Mouse (Mus musculus) stomach, embryonic 14.5 days (tissue): ENCODE results near the gene Pdzrn3. TPM values are rescaled to one million over a fixed set of nuclear protein-coding genes. Genes with fewer than 3 reads are reported as not detected.

Experiments
- ATAC-seq: fragments of 200-750 bp; cut with Nextera tagmentation; 2 replicates; pipeline ENCODE4 v1.8.0; 2017; ENCODE audit warnings: low read depth, moderate TSS enrichment; ENCODE audit not compliant: insufficient number of reproducible peaks, insufficient read depth, low FRiP score
- H3K27ac ChIP-seq: fragments of 300-500 bp; sonication (generic); 2 replicates; pipeline ENCODE4 v1.5.1; 2014; ENCODE audit warnings: mild to moderate bottlenecking, low read length, moderate library complexity, mixed read lengths
- H3K27me3 ChIP-seq: fragments of 300-500 bp; sonication (generic); 2 replicates; pipeline ENCODE4 v1.6.1; 2014; ENCODE audit warnings: low read length, control low read depth, mixed read lengths; ENCODE audit not compliant: control insufficient read depth, insufficient read depth
- H3K36me3 ChIP-seq: fragments of 300-500 bp; sonication (generic); 2 replicates; pipeline ENCODE4 v1.6.1; 2014; ENCODE audit warnings: mild to moderate bottlenecking, control low read depth, low read length, moderate library complexity, mixed read lengths; ENCODE audit not compliant: control insufficient read depth, insufficient read depth
- H3K4me1 ChIP-seq: fragments of 300-500 bp; sonication (generic); 2 replicates; pipeline ENCODE4 v1.6.1; 2014; ENCODE audit warnings: low read length, control low read depth, mixed read lengths; ENCODE audit not compliant: control insufficient read depth, insufficient read depth
- H3K4me2 ChIP-seq: fragments of 300-500 bp; sonication (generic); replicated peaks from 2 replicates; pipeline ENCODE4 v1.6.1; 2014; ENCODE audit warnings: low read depth, low read length, control low read depth
- H3K4me3 ChIP-seq: fragments of 300-500 bp; sonication (generic); 2 replicates; pipeline ENCODE4 v1.5.1; 2014; ENCODE audit warnings: low read depth, low read length, control low read depth
- H3K9ac ChIP-seq: fragments of 300-500 bp; sonication (generic); replicated peaks from 2 replicates; pipeline ENCODE4 v1.6.1; 2014; ENCODE audit warnings: low read depth, mild to moderate bottlenecking, control low read depth, low read length, moderate library complexity, mixed read lengths
- H3K9me3 ChIP-seq: fragments of 300-500 bp; sonication (generic); 2 replicates; pipeline ENCODE4 v1.6.1; 2016; ENCODE audit warnings: low read depth, low read length, control low read depth; ENCODE audit not compliant: control insufficient read depth
- WGBS: fragments of 180-500 bp; shearing (Covaris S2); extraction: QIAGEN DNeasy Blood & Tissue Kit; methylation state at CpG from one replicate; pipeline ENCODE4 v1.1.7; 2014; 5-methylcytosine and 5-hydroxymethylcytosine counted together
- polyA plus RNA-seq: library from polyadenylated mRNA; unstranded; fragments of >200 nt; fragmentation: Nextera tagmentation; extraction: Ambion mirVana; gene quantifications from 2 replicates; pipeline ENCODE4 v1.2.1, GENCODE M21; 2014

Gene Pdzrn3
- polyA plus RNA-seq, 1 experiment from 2014 or later = 18.3 TPM

- Histone ChIP-seq H3K4me1 (peaks cover 38% of the 10 kb centered on the region), H3K27ac (no peak overlapping the region), H3K27me3 (no peaks in the 10 kb centered on the region), H3K9ac (no peak overlapping the region), H3K4me3 (no peak overlapping the region), H3K9me3 (no peaks in the 10 kb centered on the region), H3K4me2 (no peak overlapping the region), H3K36me3 (no peaks in the 10 kb centered on the region)
- WGBS = 83% methylated on average over 5 of the region's 5 CpGs
- no peak for ATAC-seq
Observed at GRCm38 (mm10) chr6:101363904-101364303, 13.8 kb downstream of the Pdzrn3 start.

DNA sequence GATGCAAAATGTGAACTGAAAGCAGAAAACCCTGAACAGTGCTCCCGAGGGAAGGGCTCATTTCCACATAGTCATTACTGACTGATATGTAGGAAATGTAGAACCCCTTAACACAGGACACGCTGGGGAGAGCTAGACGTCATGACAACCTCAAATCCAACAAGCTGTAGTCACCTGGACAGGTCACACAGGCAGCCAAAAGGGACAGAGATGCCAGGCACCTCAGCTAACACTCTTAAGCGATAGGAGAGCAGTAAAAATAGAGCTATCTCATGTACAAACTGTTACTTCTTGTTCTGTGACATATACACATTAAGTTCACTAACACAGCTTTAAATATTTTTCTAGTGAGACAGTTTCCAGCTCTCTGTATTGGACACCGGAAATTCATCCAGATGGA, 15.0 kb downstream of the Pdzrn3 start:
- WGBS = 59% methylated on average over 5 of the region's 5 CpGs
- no peak overlapping the region for H3K4me2 ChIP-seq
- H3K9ac ChIP-seq = no peak overlapping the region
- no peaks in the 10 kb centered on the region for H3K27me3 ChIP-seq
- no peaks in the 10 kb centered on the region for H3K9me3 ChIP-seq
- peaks cover 34% of the 10 kb centered on the region for H3K4me1 ChIP-seq
- no peaks in the 10 kb centered on the region for H3K36me3 ChIP-seq
- no peak for ATAC-seq
- H3K4me3 ChIP-seq = no peak overlapping the region
- no peak overlapping the region for H3K27ac ChIP-seq

- no peak for ATAC-seq
- no peaks in the 10 kb centered on the region for H3K9me3 ChIP-seq
- WGBS = 48% methylated on average over 4 of the region's 4 CpGs
- H3K27me3 ChIP-seq = no peaks in the 10 kb centered on the region
- H3K9ac ChIP-seq = no peak overlapping the region
- H3K4me3 ChIP-seq = no peak overlapping the region
- H3K4me2 ChIP-seq = no peak overlapping the region
- H3K36me3 ChIP-seq = no peaks in the 10 kb centered on the region
- peaks cover 30% of the 10 kb centered on the region for H3K4me1 ChIP-seq
- H3K27ac ChIP-seq = no peak overlapping the region
Observed at GRCm38 (mm10) chr6:101362268-101362667, 15.4 kb downstream of the Pdzrn3 start.

- peak overlapping the region; percentile 63 for H3K27ac ChIP-seq
- 0 out of 2 replicates have a peak overlapping the region, but pooled peaks have one; percentile 3 for H3K4me2 ChIP-seq
- H3K4me1 ChIP-seq = peaks cover 16% of the 10 kb centered on the region
- H3K27me3 ChIP-seq = no peaks in the 10 kb centered on the region
- H3K4me3 ChIP-seq = no peak overlapping the region
- no peak overlapping the region for H3K9ac ChIP-seq
- peak; percentile 50; the same call in 1 of the 2 replicates for ATAC-seq
- no peaks in the 10 kb centered on the region for H3K9me3 ChIP-seq
- no peaks in the 10 kb centered on the region for H3K36me3 ChIP-seq
- 32% methylated on average over 12 of the region's 12 CpGs for WGBS
Observed at GRCm38 (mm10) chr6:101360211-101360737, 17.4 kb downstream of the Pdzrn3 start.

GRCm38 (mm10) chr6:101359646-101360045, 18.1 kb downstream of the Pdzrn3 start:
- H3K9me3 ChIP-seq = no peaks in the 10 kb centered on the region
- ATAC-seq = 0 out of 2 replicates have a peak, but pooled peaks have one; percentile 5
- H3K4me2 ChIP-seq = no peak overlapping the region
- H3K4me1 ChIP-seq = peaks cover 21% of the 10 kb centered on the region
- H3K36me3 ChIP-seq = no peaks in the 10 kb centered on the region
- H3K4me3 ChIP-seq = no peak overlapping the region
- H3K9ac ChIP-seq = no peak overlapping the region
- no peaks in the 10 kb centered on the region for H3K27me3 ChIP-seq
- WGBS = 55% methylated on average over 4 of the region's 4 CpGs
- peak overlapping the region; percentile 63; the same call in 1 of the 2 replicates for H3K27ac ChIP-seq

GRCm38 (mm10) chr6:101354887-101355286, 22.8 kb downstream of the Pdzrn3 start:
- WGBS = 30% methylated on average over 1 of the region's 1 CpGs

DNA sequence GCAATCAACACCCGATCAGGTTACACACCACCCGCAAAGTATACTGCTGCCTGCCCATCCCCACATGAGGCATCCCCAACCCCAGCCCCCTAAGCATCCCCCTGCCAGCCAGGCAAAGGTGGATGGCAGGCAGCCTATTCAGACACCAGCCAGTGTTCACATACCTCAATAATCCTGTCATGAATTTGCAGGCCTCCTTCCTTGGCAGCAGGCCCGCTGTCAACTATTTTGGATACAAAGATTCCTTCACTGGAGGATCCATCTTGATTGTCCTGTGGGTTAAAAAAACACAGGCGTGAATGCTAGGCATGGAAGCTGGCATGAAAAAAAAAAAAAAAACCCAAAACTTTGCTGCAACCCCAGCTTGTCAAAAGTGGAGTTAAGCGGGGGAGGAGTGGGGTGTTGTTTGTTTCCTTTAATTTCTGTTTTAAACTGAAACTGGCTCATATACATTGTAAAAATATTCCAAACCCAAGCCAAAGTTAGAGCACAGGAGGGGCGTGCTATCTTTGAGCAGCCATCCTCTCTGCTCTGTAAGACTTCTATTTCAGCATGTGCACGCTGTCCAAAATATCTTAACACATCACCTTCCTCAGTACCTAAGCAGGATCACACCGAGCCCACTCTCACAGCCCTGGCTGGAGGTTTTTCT, 23.3 kb downstream of the Pdzrn3 start:
- Histone ChIP-seq H3K36me3 (no peaks in the 10 kb centered on the region), H3K27me3 (no peaks in the 10 kb centered on the region), H3K4me1 (peaks cover 29% of the 10 kb centered on the region; the same call in 1 of the 2 replicates), H3K9me3 (no peaks in the 10 kb centered on the region), H3K4me2 (no peak overlapping the region), H3K9ac (no peak overlapping the region), H3K27ac (peak overlapping the region; percentile 28; the same call in 1 of the 2 replicates), H3K4me3 (no peak overlapping the region)
- WGBS = 49% methylated on average over 8 of the region's 8 CpGs
- ATAC-seq = no peak

More at GRCm38 (mm10) chr6:101354887-101355286, 22.8 kb downstream of the Pdzrn3 start:
- no peak overlapping the region for H3K27ac ChIP-seq
- H3K9ac ChIP-seq = no peak overlapping the region
- no peaks in the 10 kb centered on the region for H3K36me3 ChIP-seq
- H3K4me3 ChIP-seq = no peak overlapping the region
- no peak overlapping the region for H3K4me2 ChIP-seq
- H3K9me3 ChIP-seq = no peaks in the 10 kb centered on the region
- H3K4me1 ChIP-seq = peaks cover 33% of the 10 kb centered on the region; the same call in 1 of the 2 replicates
- no peaks in the 10 kb centered on the region for H3K27me3 ChIP-seq
- no peak for ATAC-seq

- WGBS = 64% methylated on average over 7 of the region's 7 CpGs
- peaks cover 29% of the 10 kb centered on the region; the same call in 1 of the 2 replicates for H3K4me1 ChIP-seq
- no peak for ATAC-seq
- no peak overlapping the region for H3K9ac ChIP-seq
- H3K27me3 ChIP-seq = no peaks in the 10 kb centered on the region
- H3K27ac ChIP-seq = peak overlapping the region; percentile 28; the same call in 1 of the 2 replicates
- no peak overlapping the region for H3K4me3 ChIP-seq
- H3K36me3 ChIP-seq = no peaks in the 10 kb centered on the region
- H3K4me2 ChIP-seq = no peak overlapping the region
- no peaks in the 10 kb centered on the region for H3K9me3 ChIP-seq
Observed at GRCm38 (mm10) chr6:101353701-101354100, 24.0 kb downstream of the Pdzrn3 start.
